Mouse (Mus musculus): ENCODE data around the gene 0610040J01Rik. TPM values are rescaled to one million over a fixed set of nuclear protein-coding genes. Genes with fewer than 3 reads are reported as not detected.
A peak's percentile ranks its signal among the peaks of the same experiment; 100 is the strongest.

The 0610040J01Rik gene
- not detected for polyA plus RNA-seq (2017; shearing (Covaris generic))

- no peak for ATAC-seq
Observed at GRCm38 (mm10) chr5:63811819-63812508, at the start of gene 0610040J01Rik. Gene 0610040J01Rik, plus strand, starts transcription at chr5:63812363.

- no peak for ATAC-seq
Observed at GRCm38 (mm10) chr5:63765886-63766285, 46.3 kb upstream of the 0610040J01Rik start.

GRCm38 (mm10) chr5:63766715-63767114 is 45.4 kb upstream of the 0610040J01Rik start:
- peak; percentile 61 for ATAC-seq

GRCm38 (mm10) chr5:63767464-63767863 is 44.7 kb upstream of the 0610040J01Rik start:
- ATAC-seq: no peak

- no peak for ATAC-seq
Observed at GRCm38 (mm10) chr5:63768220-63768619, 43.9 kb upstream of the 0610040J01Rik start.

- no peak for ATAC-seq
Observed at GRCm38 (mm10) chr5:63772971-63773370, 39.2 kb upstream of the 0610040J01Rik start.

GRCm38 (mm10) chr5:63773603-63774002 is 38.6 kb upstream of the 0610040J01Rik start:
- ATAC-seq: no peak

GRCm38 (mm10) chr5:63788156-63788826 is 23.9 kb upstream of the 0610040J01Rik start:
- no peak for ATAC-seq

- no peak for ATAC-seq
Observed at GRCm38 (mm10) chr5:63812509-63812865, 324 bp downstream of the 0610040J01Rik start.

GRCm38 (mm10) chr5:63816643-63817042 is 4.5 kb downstream of the 0610040J01Rik start:
- ATAC-seq: no peak

GRCm38 (mm10) chr5:63817270-63817669 is 5.1 kb downstream of the 0610040J01Rik start:
- no peak for ATAC-seq

GRCm38 (mm10) chr5:63818975-63819374 is 6.8 kb downstream of the 0610040J01Rik start:
- ATAC-seq: no peak

- ATAC-seq: no peak
Observed at GRCm38 (mm10) chr5:63819519-63819918, 7.4 kb downstream of the 0610040J01Rik start.

- no peak for ATAC-seq
Observed at GRCm38 (mm10) chr5:63821176-63821575, 9.0 kb downstream of the 0610040J01Rik start.

- ATAC-seq: no peak
Observed at GRCm38 (mm10) chr5:63821860-63822259, 9.7 kb downstream of the 0610040J01Rik start.

- no peak for ATAC-seq
Observed at GRCm38 (mm10) chr5:63823362-63824332, 11.5 kb downstream of the 0610040J01Rik start.

- ATAC-seq: no peak
Observed at GRCm38 (mm10) chr5:63824599-63825350, 12.6 kb downstream of the 0610040J01Rik start.

- ATAC-seq: no peak
Observed at GRCm38 (mm10) chr5:63825881-63826280, 13.7 kb downstream of the 0610040J01Rik start.

GRCm38 (mm10) chr5:63827006-63827405 is 14.8 kb downstream of the 0610040J01Rik start:
- ATAC-seq: no peak

GRCm38 (mm10) chr5:63827415-63828053 is 15.4 kb downstream of the 0610040J01Rik start:
- ATAC-seq: no peak

GRCm38 (mm10) chr5:63828380-63829185 is 16.4 kb downstream of the 0610040J01Rik start:
- ATAC-seq: no peak
